Mouse (Mus musculus) ES-Bruce4 (cell line): ENCODE results near the gene Umad1. TPM values are rescaled to one million over a fixed set of nuclear protein-coding genes. Genes with fewer than 3 reads are reported as not detected.
A peak's percentile ranks its signal among the peaks of the same experiment; 100 is the strongest.

Experiments used
- H3K27ac ChIP-seq: 2 replicates; pipeline ENCODE4 v1.5.1; 2012; ENCODE audit warnings: low read length, inconsistent platforms; ENCODE audit not compliant: insufficient read depth
- H3K27me3 ChIP-seq: 2 replicates; pipeline ENCODE4 v1.6.1; 2012; ENCODE audit warnings: mild to moderate bottlenecking, low read length, inconsistent platforms; ENCODE audit not compliant: control insufficient read depth, poor library complexity, insufficient read depth, severe bottlenecking
- H3K36me3 ChIP-seq: 2 replicates; pipeline ENCODE4 v1.6.1; 2012; ENCODE audit warnings: inconsistent platforms, mild to moderate bottlenecking, low read length, moderate library complexity; ENCODE audit not compliant: control insufficient read depth, poor library complexity, insufficient read depth, severe bottlenecking
- H3K4me1 ChIP-seq: one replicate; pipeline ENCODE4 v1.8.1; 2011; ENCODE audit warnings: low read length; ENCODE audit not compliant: control insufficient read depth, insufficient read depth
- H3K4me3 ChIP-seq: 2 replicates; pipeline ENCODE4 v1.5.1; 2011; ENCODE audit warnings: low read depth, mild to moderate bottlenecking, low read length
- H3K9ac ChIP-seq: 2 replicates; pipeline ENCODE4 v1.6.1; 2012; ENCODE audit warnings: low read depth, mild to moderate bottlenecking, inconsistent platforms; ENCODE audit not compliant: poor library complexity, severe bottlenecking
- H3K9me3 ChIP-seq: replicated peaks from 2 replicates; pipeline ENCODE4 v1.6.1; 2012; ENCODE audit warnings: mild to moderate bottlenecking, low read length, inconsistent platforms; ENCODE audit not compliant: control insufficient read depth, poor library complexity, insufficient read depth, severe bottlenecking
- CTCF ChIP-seq: IDR thresholded peaks from one replicate; pipeline ENCODE4 v1.8.1; 2011; ENCODE audit warnings: low read depth, low read length
- EP300 ChIP-seq: IDR thresholded peaks from 2 replicates; pipeline ENCODE4 v1.6.1; 2011; ENCODE audit warnings: low read depth, low read length; ENCODE audit not compliant: insufficient read depth
- POLR2A ChIP-seq: IDR thresholded peaks from one replicate; pipeline ENCODE4 v1.8.1; 2011; ENCODE audit warnings: low read length; ENCODE audit not compliant: insufficient read depth
- polyA plus RNA-seq: library from polyadenylated mRNA; stranded (reverse); fragments of >200 nt; gene quantifications from 2 replicates; pipeline ENCODE4 v1.2.4, GENCODE M21; 2011; ENCODE audit warnings: low read depth; ENCODE audit not compliant: missing spikeins, insufficient read depth, insufficient read length

The Umad1 gene
- polyA plus RNA-seq, 1 experiment, result 2.5 TPM

DNA sequence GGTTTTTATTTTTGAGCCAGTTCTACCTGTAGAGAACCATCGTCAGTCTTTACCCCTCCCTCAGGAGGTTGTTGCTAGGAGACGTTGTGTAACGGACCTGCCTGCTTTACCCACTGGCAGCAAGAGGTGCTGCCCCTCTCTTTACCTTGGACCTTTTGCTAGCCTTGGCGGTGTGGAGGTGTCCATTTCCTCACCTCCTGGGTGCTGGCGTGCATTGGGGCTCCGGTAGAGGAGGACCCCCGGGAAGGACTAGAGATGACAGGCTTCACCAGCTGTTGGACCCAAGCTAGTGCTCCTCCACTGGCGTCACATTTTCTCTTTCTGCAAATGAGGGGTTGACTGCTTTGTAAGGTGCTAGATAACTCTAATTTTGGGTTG, 568 bp downstream of the Umad1 start:
- peak overlapping the region; percentile 89 for H3K4me3 ChIP-seq
- no peak overlapping the region for H3K27ac ChIP-seq
- peaks cover 2% of the 10 kb centered on the region for H3K36me3 ChIP-seq
- no peaks in the 10 kb centered on the region for H3K4me1 ChIP-seq
- peak overlapping the region; percentile 41 for H3K9ac ChIP-seq
- no peaks in the 10 kb centered on the region for H3K9me3 ChIP-seq
- TF ChIP-seq EP300, result no peak
- no peak for TF ChIP-seq POLR2A
- no peak for TF ChIP-seq CTCF
- H3K27me3 ChIP-seq, result no peaks in the 10 kb centered on the region

DNA sequence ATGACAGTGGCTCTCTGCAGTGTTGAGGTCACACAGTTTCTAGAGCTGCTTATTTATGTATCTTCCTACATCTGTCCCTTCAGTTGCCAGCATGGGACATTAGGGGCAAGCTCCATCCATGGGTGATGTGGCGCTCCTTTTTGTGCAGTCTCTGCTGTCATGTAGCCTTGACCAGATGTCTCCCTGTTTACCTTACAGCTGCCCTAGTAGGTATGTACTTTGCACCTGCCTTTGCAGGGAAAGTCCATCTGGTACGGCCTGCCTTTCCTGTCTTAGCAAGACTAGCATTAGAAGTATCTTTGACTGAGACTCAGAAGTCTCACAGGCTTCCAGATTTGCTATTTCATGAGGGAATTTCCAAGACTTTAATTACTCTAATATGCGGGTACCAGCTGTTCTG, 12.0 kb downstream of the Umad1 start:
- Histone ChIP-seq H3K9ac (no peak overlapping the region), H3K27ac (no peak overlapping the region), H3K36me3 (no peaks in the 10 kb centered on the region), H3K9me3 (no peaks in the 10 kb centered on the region), H3K4me3 (no peak overlapping the region), H3K4me1 (no peaks in the 10 kb centered on the region), H3K27me3 (no peaks in the 10 kb centered on the region)
- TF ChIP-seq POLR2A (no peak), EP300 (no peak), CTCF (no peak)

DNA sequence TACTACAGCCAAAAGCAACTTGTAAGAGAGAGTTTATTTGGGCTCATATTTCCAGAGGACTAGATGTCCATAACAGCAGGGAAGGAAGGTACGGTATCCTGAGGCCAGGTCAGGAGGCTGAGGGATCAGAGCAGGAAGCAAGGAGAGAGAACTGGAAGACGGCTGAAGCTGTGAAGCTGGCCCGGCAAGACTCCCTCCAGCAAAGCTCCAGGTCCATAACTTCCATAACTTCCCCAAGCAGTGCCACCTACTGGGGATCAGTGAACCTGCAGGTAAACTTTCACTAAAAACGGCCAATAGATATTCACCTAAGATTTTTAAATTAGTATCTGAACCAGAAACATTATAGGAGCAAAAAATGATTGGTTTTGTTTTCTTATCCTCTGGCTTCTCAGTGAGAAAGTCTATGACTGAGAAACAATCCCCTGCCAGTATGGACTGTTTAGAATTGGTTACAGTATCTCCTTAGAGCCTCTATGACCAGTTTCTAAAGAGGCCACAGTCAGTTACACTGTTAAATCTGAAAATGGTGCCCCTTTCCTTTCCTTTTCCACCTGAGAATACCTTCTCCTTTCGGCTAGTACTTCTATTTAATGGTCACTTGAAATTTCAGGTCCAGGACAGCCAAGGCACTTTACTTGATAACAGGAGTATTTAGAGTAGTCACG, 15.4 kb downstream of the Umad1 start:
- Histone ChIP-seq H3K4me1 (no peaks in the 10 kb centered on the region), H3K9ac (no peak overlapping the region), H3K4me3 (no peak overlapping the region), H3K27ac (no peak overlapping the region), H3K27me3 (no peaks in the 10 kb centered on the region), H3K36me3 (no peaks in the 10 kb centered on the region), H3K9me3 (no peaks in the 10 kb centered on the region)
- TF ChIP-seq POLR2A (no peak), EP300 (no peak), CTCF (peak; percentile 29)

DNA sequence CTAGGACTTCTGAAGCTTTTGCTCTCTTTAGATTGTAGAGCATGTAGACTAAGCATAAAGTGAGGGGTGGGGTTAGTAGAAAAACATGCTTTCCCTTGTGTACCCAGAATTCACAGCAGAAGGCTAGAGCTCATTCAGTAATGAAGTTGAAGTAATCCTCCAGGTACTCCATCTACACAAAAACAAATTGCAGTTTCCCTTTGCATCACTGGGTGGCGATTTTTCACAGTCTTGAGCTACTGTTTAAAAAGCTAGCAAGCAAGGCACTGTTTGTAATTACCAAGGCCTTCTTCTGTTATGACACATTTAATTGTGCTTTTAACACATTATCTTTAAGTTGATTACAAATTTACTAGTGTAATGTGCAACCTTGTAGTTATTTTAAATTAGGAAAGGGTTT, 16.0 kb downstream of the Umad1 start:
- Histone ChIP-seq H3K4me1 (no peaks in the 10 kb centered on the region), H3K36me3 (no peaks in the 10 kb centered on the region), H3K9me3 (no peaks in the 10 kb centered on the region), H3K27ac (no peak overlapping the region), H3K4me3 (no peak overlapping the region), H3K9ac (no peak overlapping the region), H3K27me3 (no peaks in the 10 kb centered on the region)
- TF ChIP-seq EP300, result no peak
- no peak for TF ChIP-seq POLR2A
- TF ChIP-seq CTCF, result no peak

DNA sequence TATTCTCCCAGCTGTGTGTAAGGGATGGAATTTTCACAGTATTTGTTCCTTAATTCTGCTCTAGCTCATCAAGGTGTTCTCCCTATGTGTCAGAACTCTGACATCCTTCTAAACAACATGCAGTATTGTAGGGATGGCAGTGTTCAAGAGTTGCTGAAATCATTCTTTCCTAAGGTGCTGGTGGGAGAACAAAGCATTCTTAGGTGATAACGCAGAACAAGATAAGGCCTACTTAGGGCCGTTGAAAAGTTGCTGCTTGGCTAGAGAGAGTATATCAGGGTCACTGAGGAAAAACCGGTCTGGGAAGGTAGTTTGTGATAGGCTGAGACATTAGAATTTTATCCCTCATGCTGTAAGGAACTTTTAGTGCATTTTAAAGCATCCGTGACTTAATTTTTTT, 17.3 kb downstream of the Umad1 start:
- no peak for TF ChIP-seq CTCF
- no peak for TF ChIP-seq EP300
- TF ChIP-seq POLR2A, result no peak
- H3K27me3 ChIP-seq, result no peaks in the 10 kb centered on the region
- no peak overlapping the region for H3K27ac ChIP-seq
- H3K9me3 ChIP-seq, result no peaks in the 10 kb centered on the region
- H3K4me3 ChIP-seq, result no peak overlapping the region
- no peaks in the 10 kb centered on the region for H3K4me1 ChIP-seq
- H3K36me3 ChIP-seq, result no peaks in the 10 kb centered on the region
- H3K9ac ChIP-seq, result no peak overlapping the region

DNA sequence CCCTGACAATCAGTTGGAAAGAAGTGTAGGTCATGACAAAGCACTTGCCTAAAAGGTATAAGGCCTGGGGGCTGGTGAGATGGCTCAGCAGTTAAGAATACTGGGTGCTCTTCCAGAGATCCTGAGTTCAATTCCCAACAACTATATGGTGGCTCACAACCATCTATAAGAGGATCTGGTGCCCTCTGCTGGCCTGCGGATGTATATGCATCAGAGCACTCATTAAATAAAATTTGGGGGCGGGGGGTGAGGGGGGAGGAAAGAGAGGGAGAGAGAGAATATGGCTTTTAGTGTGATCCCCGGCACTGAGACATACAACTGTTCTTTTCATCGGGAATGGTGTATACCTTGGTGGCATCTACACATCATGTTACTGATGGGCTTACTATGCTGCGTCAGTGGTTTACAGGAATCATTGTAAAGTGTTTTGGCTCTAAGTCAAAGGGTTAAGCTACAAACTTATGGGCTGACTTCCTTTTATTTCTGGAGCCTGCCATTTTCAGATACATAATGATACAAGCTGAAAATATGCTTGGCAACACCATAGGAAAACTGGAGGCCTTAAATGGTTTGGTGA, 19.4 kb downstream of the Umad1 start:
- Histone ChIP-seq H3K27me3 (no peaks in the 10 kb centered on the region), H3K27ac (no peak overlapping the region), H3K9me3 (no peaks in the 10 kb centered on the region), H3K36me3 (no peaks in the 10 kb centered on the region), H3K9ac (no peak overlapping the region), H3K4me3 (no peak overlapping the region), H3K4me1 (no peaks in the 10 kb centered on the region)
- TF ChIP-seq CTCF, result peak; percentile 3
- TF ChIP-seq EP300, result no peak
- no peak for TF ChIP-seq POLR2A
